Mouse (Mus musculus) heart, postnatal 0 days (tissue): ENCODE measurements at regions not wholly inside any gene's neighbourhood (a gene's known extent, or its start where the extent isn't known, plus 50 kb on each side); places are given as distances from the start of the nearest gene placed in this dataset.

Source experiments
- CTCF ChIP-seq: IDR thresholded peaks from 2 replicates; pipeline ENCODE4 v1.5.1; 2016; ENCODE audit warnings: antibody characterized with exemption, control low read depth, low read depth
- EP300 ChIP-seq: IDR thresholded peaks from 2 replicates; pipeline ENCODE4 v1.6.1; 2016; ENCODE audit warnings: antibody characterized with exemption, low read depth

DNA sequence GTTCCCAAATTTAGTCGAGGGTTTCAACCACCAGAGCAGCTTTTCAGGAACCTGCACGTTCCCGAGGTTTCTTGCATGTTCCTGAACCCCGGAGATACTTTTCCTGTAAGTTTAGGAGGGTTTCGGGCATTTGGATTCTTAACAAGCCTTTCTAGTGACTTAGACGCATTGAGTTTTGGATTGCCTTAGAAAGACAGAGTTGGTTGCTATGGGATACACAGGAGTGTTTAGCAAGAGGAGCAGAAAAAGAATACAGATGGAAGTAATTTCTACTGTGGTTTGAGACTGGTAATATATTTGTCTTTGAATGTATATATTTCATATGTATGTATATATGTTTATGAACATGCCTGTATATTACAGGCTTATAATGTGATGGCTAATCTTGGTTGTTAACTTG lies 266.8 kb downstream of the Dok5 start:
- TF ChIP-seq CTCF (no peak), EP300 (no peak)
